Mouse (Mus musculus) ES-Bruce4 (cell line): Measurements from ENCODE around the gene Adss. TPM values are rescaled to one million over a fixed set of nuclear protein-coding genes. Genes with fewer than 3 reads are reported as not detected.

Source experiments
- H3K27ac ChIP-seq: 2 replicates; pipeline ENCODE4 v1.5.1; 2012; ENCODE audit warnings: low read length, inconsistent platforms; ENCODE audit not compliant: insufficient read depth
- H3K27me3 ChIP-seq: 2 replicates; pipeline ENCODE4 v1.6.1; 2012; ENCODE audit warnings: mild to moderate bottlenecking, low read length, inconsistent platforms; ENCODE audit not compliant: control insufficient read depth, poor library complexity, insufficient read depth, severe bottlenecking
- H3K36me3 ChIP-seq: 2 replicates; pipeline ENCODE4 v1.6.1; 2012; ENCODE audit warnings: inconsistent platforms, mild to moderate bottlenecking, low read length, moderate library complexity; ENCODE audit not compliant: control insufficient read depth, poor library complexity, insufficient read depth, severe bottlenecking
- H3K4me1 ChIP-seq: one replicate; pipeline ENCODE4 v1.8.1; 2011; ENCODE audit warnings: low read length; ENCODE audit not compliant: control insufficient read depth, insufficient read depth
- H3K4me3 ChIP-seq: 2 replicates; pipeline ENCODE4 v1.5.1; 2011; ENCODE audit warnings: low read depth, mild to moderate bottlenecking, low read length
- H3K9ac ChIP-seq: 2 replicates; pipeline ENCODE4 v1.6.1; 2012; ENCODE audit warnings: low read depth, mild to moderate bottlenecking, inconsistent platforms; ENCODE audit not compliant: poor library complexity, severe bottlenecking
- H3K9me3 ChIP-seq: replicated peaks from 2 replicates; pipeline ENCODE4 v1.6.1; 2012; ENCODE audit warnings: mild to moderate bottlenecking, low read length, inconsistent platforms; ENCODE audit not compliant: control insufficient read depth, poor library complexity, insufficient read depth, severe bottlenecking
- CTCF ChIP-seq: IDR thresholded peaks from one replicate; pipeline ENCODE4 v1.8.1; 2011; ENCODE audit warnings: low read depth, low read length
- EP300 ChIP-seq: IDR thresholded peaks from 2 replicates; pipeline ENCODE4 v1.6.1; 2011; ENCODE audit warnings: low read depth, low read length; ENCODE audit not compliant: insufficient read depth
- POLR2A ChIP-seq: IDR thresholded peaks from one replicate; pipeline ENCODE4 v1.8.1; 2011; ENCODE audit warnings: low read length; ENCODE audit not compliant: insufficient read depth
- polyA plus RNA-seq: library from polyadenylated mRNA; stranded (reverse); fragments of >200 nt; gene quantifications from 2 replicates; pipeline ENCODE4 v1.2.4, GENCODE M21; 2011; ENCODE audit warnings: low read depth; ENCODE audit not compliant: missing spikeins, insufficient read depth, insufficient read length

Gene Adss
- polyA plus RNA-seq, 1 experiment = 166 TPM

DNA sequence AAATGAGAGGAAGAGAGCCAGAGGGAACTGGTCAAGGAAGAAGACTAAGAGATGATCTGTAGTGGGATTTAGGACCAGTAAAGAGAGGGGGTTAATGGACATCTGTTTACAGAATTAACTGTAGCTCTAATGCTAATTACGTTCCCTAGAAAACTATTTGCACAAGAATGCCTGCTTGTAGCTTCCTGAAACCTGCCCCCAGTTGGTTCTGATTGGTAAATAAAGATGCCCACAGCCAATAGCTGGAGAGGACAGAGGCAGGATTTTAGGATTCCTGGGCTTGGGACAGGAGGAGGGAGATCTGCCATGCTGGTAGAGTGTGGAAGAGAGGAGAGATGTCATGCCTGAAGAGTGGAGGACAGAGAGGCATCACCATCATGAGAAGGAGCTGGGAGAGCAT is 42.8 kb downstream of the Adss start:
- no peak for TF ChIP-seq POLR2A
- H3K27me3 ChIP-seq = no peaks in the 10 kb centered on the region
- H3K36me3 ChIP-seq = no peaks in the 10 kb centered on the region

DNA sequence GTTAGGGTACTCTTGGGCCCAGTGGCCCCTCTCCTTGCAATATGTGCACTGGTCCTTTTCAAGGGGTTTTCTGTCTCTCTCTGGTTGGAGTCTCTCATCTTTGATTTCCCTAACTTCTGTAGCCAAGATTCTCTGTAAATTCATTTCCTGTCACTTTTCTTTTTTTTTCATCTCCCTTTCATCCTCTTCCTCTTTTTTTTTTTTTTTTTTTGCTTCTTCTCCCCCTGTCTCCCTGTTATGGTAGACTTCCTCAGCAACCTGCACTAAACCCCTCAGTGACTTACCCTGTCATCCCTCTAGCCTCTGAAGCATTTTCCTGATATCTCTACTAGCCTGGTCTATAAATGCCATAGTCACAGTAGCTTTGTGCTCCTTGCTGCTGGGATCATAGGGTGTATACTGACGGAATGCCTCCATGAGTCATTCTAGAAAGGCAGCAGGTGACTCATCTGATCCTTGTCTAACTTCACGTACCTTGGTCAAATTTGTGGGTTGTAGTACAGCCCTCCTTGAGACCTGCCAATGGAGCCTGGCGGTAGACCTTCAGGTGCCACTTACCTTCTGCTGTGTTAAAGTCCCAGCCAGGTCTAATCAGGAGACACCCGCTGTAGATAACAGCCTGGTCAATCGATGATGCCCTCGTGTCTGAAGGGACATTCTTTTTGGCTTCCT is 48.3 kb downstream of the Adss start:
- no peak overlapping the region for H3K4me3 ChIP-seq

More for the DNA sequence above, 42.8 kb downstream of the Adss start:
- H3K4me3 ChIP-seq = no peak overlapping the region
- no peaks in the 10 kb centered on the region for H3K4me1 ChIP-seq
- peak overlapping the region; percentile 62; the same call in 1 of the 2 replicates for H3K27ac ChIP-seq
- H3K9me3 ChIP-seq = peaks cover 34% of the 10 kb centered on the region
- no peak overlapping the region for H3K9ac ChIP-seq

DNA sequence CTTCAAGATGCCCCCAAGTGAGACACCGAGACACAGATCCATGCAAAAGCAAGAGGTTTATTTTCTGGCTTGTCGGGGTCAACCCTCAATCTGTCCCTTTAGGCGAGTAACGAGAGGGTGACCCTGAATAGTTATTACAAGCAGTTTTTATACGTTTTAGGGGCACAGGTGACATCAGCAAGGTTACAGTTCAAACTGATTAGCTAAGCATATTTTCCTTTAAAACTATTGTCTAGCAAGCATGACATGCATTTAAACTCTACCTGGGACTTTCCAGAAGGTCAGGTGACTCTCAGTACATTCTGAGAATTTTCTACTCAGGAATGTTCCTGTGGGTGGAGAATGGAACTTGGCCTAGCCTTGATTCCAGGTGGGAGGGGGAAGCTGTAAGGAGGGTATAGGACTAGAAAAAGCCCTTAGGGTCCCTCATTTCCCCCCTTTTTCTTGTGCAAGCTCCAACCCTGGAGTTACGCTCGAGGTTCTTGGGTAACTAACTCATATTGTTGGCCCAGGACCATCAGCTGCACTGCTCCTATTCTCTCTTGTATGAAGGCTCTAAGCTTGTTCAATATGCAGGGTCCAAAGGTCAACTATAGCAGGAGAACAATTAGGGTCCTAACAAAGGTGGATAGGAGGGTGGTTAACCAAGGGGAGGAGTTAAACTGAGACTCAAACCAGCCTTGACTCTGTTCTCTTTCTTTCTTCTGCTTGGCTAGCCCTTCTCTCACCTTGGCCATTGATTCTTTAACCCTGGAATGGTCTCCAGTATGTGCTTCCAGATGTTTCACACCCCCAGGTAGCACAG is 51.6 kb downstream of the Adss start:
- Histone ChIP-seq H3K27ac (no peak overlapping the region), H3K9ac (no peak overlapping the region), H3K27me3 (no peaks in the 10 kb centered on the region), H3K4me1 (no peaks in the 10 kb centered on the region), H3K36me3 (no peaks in the 10 kb centered on the region), H3K4me3 (no peak overlapping the region), H3K9me3 (peaks cover 9% of the 10 kb centered on the region)
- TF ChIP-seq EP300 = no peak
- TF ChIP-seq POLR2A = no peak

More for the DNA sequence above, 48.3 kb downstream of the Adss start:
- TF ChIP-seq CTCF = no peak
- TF ChIP-seq POLR2A = no peak
- TF ChIP-seq EP300 = no peak
- Histone ChIP-seq H3K27me3 (no peaks in the 10 kb centered on the region), H3K36me3 (no peaks in the 10 kb centered on the region), H3K9ac (no peak overlapping the region), H3K4me1 (no peaks in the 10 kb centered on the region), H3K27ac (no peak overlapping the region), H3K9me3 (peaks cover 34% of the 10 kb centered on the region)

DNA sequence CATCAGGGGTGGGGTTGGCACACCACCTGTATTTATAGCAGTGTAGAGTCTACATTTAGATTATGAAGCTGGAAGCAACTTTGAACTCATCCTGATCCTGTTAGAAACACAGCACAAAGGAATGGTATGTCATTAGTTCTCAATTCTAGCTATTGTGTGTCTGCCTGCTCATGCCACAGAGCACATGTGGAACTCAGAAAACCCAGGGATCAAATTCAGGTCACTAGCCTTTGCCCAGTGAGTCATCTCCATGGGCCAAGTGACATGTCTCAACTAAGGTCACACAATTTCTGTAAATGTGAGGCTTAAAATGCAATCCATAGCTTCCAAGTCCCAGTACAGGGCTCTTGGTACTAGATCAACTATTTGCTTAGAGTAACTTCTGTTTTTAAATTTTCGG is 54.2 kb downstream of the Adss start:
- Histone ChIP-seq H3K27ac (no peak overlapping the region), H3K4me3 (no peak overlapping the region), H3K9me3 (no peaks in the 10 kb centered on the region), H3K36me3 (no peaks in the 10 kb centered on the region), H3K4me1 (no peaks in the 10 kb centered on the region), H3K9ac (no peak overlapping the region), H3K27me3 (no peaks in the 10 kb centered on the region)
- TF ChIP-seq EP300 (no peak), CTCF (no peak), POLR2A (no peak)

DNA sequence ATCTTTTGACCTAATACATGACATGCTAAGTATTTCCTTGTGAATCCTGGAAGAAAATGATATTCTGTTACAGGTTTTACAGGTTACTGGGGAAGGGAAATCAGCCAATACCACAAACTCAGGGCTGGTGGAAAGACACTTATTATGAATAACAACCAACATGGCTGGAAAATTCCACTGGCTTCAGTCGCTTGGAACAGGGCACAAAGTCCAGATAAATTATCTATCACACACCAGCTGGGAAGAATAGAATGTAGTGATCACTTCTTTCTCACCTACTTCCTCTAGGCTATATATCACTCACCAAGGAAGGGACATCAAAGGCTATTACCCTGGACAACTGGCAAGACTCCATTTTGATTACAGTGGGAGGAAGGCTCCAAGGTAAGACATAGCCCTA is 55.6 kb downstream of the Adss start:
- Histone ChIP-seq H3K27ac (no peak overlapping the region), H3K27me3 (no peaks in the 10 kb centered on the region), H3K9ac (no peak overlapping the region), H3K36me3 (no peaks in the 10 kb centered on the region), H3K4me3 (no peak overlapping the region), H3K9me3 (no peaks in the 10 kb centered on the region), H3K4me1 (no peaks in the 10 kb centered on the region)
- TF ChIP-seq EP300 = no peak
- TF ChIP-seq CTCF = no peak
- TF ChIP-seq POLR2A = no peak

DNA sequence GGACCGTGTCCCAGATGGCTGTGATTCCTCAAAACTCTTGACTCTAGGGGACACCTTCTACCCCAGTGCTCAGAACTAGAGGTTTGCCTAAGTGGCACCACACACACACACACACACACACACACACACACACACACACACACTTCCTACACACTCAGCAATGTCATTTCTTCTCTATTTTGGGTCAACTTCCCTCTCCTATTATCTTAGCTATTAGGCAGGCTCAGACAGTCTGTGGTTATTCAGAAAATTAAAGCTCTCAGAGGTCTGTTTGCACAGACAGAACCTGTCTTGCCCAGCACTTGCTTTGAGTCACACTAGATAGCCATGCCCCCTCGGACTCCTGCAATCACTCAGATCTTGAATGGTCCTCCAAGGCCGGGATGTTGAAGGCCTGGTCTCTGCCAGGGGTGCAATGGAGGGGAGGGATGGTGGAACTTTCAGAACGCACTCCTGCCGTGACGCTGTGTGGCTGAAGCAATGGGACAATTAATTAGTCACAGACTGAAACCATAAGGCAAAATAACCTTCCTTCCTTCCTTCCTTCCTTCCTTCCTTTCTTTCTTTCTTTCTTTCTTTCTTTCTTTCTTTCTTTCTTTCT is 58.7 kb downstream of the Adss start:
- Histone ChIP-seq H3K4me1 (no peaks in the 10 kb centered on the region), H3K27ac (no peak overlapping the region), H3K27me3 (no peaks in the 10 kb centered on the region), H3K36me3 (no peaks in the 10 kb centered on the region), H3K9ac (no peak overlapping the region), H3K4me3 (no peak overlapping the region), H3K9me3 (no peaks in the 10 kb centered on the region)
- TF ChIP-seq POLR2A (no peak), CTCF (no peak), EP300 (no peak)
